Mouse (Mus musculus) G1E (cell line): ENCODE measurements around the gene Cyb5d1.

Experiments used
- CTCF ChIP-seq: IDR thresholded peaks from 2 replicates; pipeline ENCODE4 v1.5.1; 2012; ENCODE audit warnings: low read depth, low read length, inconsistent platforms, mixed read lengths
- GATA1 ChIP-seq: IDR thresholded peaks from 2 replicates; pipeline ENCODE4 v1.6.1; 2012; ENCODE audit warnings: borderline replicate concordance, low read length, inconsistent platforms, mixed read lengths
- GATA2 ChIP-seq: IDR thresholded peaks from 2 replicates; pipeline ENCODE4 v1.6.1; 2012; ENCODE audit warnings: low read depth, low read length, inconsistent platforms, borderline replicate concordance
- POLR2AphosphoS5 ChIP-seq: IDR thresholded peaks from 2 replicates; pipeline ENCODE4 v1.6.1; 2012; ENCODE audit warnings: low read depth, low read length, inconsistent platforms; ENCODE audit not compliant: insufficient replicate concordance
- TAL1 ChIP-seq: conservative IDR thresholded peaks from 2 replicates; pipeline ENCODE4 v1.6.1; 2012; ENCODE audit warnings: low read depth, low read length, inconsistent platforms, mixed read lengths

GRCm38 (mm10) chr11:69432640-69432982 is 37.2 kb upstream of the Cyb5d1 start:
- TF ChIP-seq CTCF, result no peak
- no peak for TF ChIP-seq POLR2AphosphoS5
- no peak for TF ChIP-seq TAL1
- no peak for TF ChIP-seq GATA1
- TF ChIP-seq GATA2, result no peak
